Mouse (Mus musculus) stomach, embryonic 15.5 days (tissue): Measurements from ENCODE around the gene Anxa8. TPM values are rescaled to one million over a fixed set of nuclear protein-coding genes. Genes with fewer than 3 reads are reported as not detected.

Experiments
- ATAC-seq: fragments of 200-750 bp; cut with Nextera tagmentation; 2 replicates; pipeline ENCODE4 v1.8.0; 2017; ENCODE audit warnings: low read depth, moderate number of reproducible peaks, moderate TSS enrichment; ENCODE audit not compliant: insufficient read depth, low FRiP score
- H3K27ac ChIP-seq: fragments of 300-500 bp; sonication (generic); 2 replicates; pipeline ENCODE4 v1.5.1; 2015; ENCODE audit warnings: mild to moderate bottlenecking, inconsistent platforms
- H3K27me3 ChIP-seq: fragments of 300-500 bp; sonication (generic); replicated peaks from 2 replicates; pipeline ENCODE4 v1.6.1; 2015; ENCODE audit warnings: inconsistent platforms
- H3K36me3 ChIP-seq: fragments of 300-500 bp; sonication (generic); 2 replicates; pipeline ENCODE4 v1.6.1; 2015; ENCODE audit warnings: inconsistent platforms
- H3K4me1 ChIP-seq: fragments of 300-500 bp; sonication (generic); 2 replicates; pipeline ENCODE4 v1.6.1; 2015; ENCODE audit warnings: inconsistent platforms
- H3K4me2 ChIP-seq: fragments of 300-500 bp; sonication (generic); 2 replicates; pipeline ENCODE4 v1.6.1; 2015; ENCODE audit warnings: mild to moderate bottlenecking, inconsistent platforms
- H3K4me3 ChIP-seq: fragments of 300-500 bp; sonication (generic); replicated peaks from 2 replicates; pipeline ENCODE4 v1.5.1; 2015; ENCODE audit warnings: inconsistent platforms
- H3K9ac ChIP-seq: fragments of 300-500 bp; sonication (generic); 2 replicates; pipeline ENCODE4 v1.6.1; 2015; ENCODE audit warnings: inconsistent platforms
- H3K9me3 ChIP-seq: fragments of 300-500 bp; sonication (generic); 2 replicates; pipeline ENCODE4 v1.6.1; 2016; ENCODE audit warnings: inconsistent platforms
- WGBS: fragments of 180-500 bp; shearing (Covaris S2); methylation state at CpG from one replicate; pipeline ENCODE4 v1.1.7; 2015; 5-methylcytosine and 5-hydroxymethylcytosine counted together
- polyA plus RNA-seq: library from polyadenylated mRNA; unstranded; fragments of >200 nt; fragmentation: Nextera tagmentation; extraction: Ambion mirVana; gene quantifications from 2 replicates; pipeline ENCODE4 v1.2.1, GENCODE M21; 2015

The Anxa8 gene
- polyA plus RNA-seq, 1 experiment from 2014 or later: 40.7 TPM

DNA sequence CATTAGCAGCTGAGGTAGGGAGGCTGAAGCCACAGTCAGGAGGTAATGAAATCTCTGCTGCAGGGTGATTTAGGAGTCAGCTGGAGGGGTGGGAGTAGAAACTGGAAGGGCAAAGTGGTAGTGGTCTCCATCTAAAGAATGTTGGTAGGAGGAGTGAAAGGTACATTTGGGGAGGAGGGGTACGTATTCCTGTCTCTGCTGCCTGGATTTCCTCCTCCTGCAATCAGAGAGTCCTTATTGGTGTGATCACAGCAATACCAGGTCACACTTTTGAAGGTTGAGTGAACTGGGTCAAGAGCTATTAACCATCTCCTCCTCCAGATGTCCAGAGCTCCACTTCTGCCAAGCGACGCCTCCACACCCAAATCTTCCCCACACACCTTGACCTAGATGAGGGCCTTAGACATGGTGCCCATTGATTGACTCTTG lies 35.2 kb downstream of the Anxa8 start:
- H3K4me3 ChIP-seq: no peak overlapping the region
- no peak overlapping the region for H3K9ac ChIP-seq
- H3K36me3 ChIP-seq: no peaks in the 10 kb centered on the region
- H3K27me3 ChIP-seq: no peaks in the 10 kb centered on the region; the same call in 1 of the 2 replicates
- H3K9me3 ChIP-seq: no peaks in the 10 kb centered on the region
- H3K27ac ChIP-seq: no peak overlapping the region
- H3K4me1 ChIP-seq: no peaks in the 10 kb centered on the region
- no peak overlapping the region for H3K4me2 ChIP-seq
- WGBS: 84% methylated on average over 3 of the region's 3 CpGs
- ATAC-seq: no peak

DNA sequence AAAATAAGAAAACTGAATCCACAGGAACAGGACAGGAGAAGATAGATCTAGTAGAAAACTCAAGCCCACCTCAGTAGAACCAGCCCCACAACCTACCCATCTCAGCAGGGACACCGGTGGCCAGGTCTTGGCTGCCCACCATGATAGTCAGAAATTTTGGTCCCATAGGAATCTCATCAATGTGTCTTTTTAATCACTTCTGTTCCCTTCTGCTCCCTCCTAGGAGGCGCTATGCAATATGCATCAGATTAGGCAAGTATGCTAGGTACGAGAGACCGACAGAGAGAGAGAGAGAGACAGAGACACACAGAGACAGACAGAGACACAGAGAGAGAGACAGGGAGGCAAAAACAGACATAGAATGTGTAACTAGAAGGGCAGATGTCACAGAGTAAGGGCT lies 35.9 kb downstream of the Anxa8 start:
- no peak for ATAC-seq
- 92% methylated on average over 4 of the region's 4 CpGs for WGBS

DNA sequence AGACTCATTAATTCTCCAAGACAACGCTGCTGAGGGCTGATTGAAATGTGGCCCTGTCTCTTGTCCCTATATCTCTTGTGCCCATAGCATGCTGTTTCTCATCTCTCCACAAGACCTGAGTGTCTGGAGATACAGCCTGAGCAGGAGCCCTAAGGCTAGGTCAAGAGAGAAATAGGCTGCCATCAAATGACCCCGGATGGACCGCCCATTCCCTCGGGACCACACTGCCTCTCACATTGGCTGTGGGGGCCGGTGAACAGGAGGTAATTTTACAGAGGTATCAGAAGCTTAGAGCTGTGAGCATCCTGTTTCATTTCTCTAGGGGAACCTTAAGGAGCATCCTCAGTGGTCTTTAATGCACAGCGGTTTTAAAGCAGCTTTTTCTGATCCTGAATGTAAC lies 45.4 kb downstream of the Anxa8 start:
- no peaks in the 10 kb centered on the region for H3K9me3 ChIP-seq
- H3K27me3 ChIP-seq: no peaks in the 10 kb centered on the region
- no peaks in the 10 kb centered on the region for H3K4me1 ChIP-seq
- no peak overlapping the region for H3K4me2 ChIP-seq
- H3K27ac ChIP-seq: no peak overlapping the region
- no peak for ATAC-seq
- no peak overlapping the region for H3K9ac ChIP-seq
- H3K36me3 ChIP-seq: no peaks in the 10 kb centered on the region
- no peak overlapping the region for H3K4me3 ChIP-seq
- WGBS: 62% methylated on average over 6 of the region's 6 CpGs

More for the DNA sequence above, 35.9 kb downstream of the Anxa8 start:
- Histone ChIP-seq H3K9me3 (no peaks in the 10 kb centered on the region), H3K4me1 (no peaks in the 10 kb centered on the region), H3K27ac (no peak overlapping the region), H3K4me2 (no peak overlapping the region), H3K27me3 (no peaks in the 10 kb centered on the region; the same call in 1 of the 2 replicates), H3K9ac (no peak overlapping the region), H3K4me3 (no peak overlapping the region), H3K36me3 (no peaks in the 10 kb centered on the region)

DNA sequence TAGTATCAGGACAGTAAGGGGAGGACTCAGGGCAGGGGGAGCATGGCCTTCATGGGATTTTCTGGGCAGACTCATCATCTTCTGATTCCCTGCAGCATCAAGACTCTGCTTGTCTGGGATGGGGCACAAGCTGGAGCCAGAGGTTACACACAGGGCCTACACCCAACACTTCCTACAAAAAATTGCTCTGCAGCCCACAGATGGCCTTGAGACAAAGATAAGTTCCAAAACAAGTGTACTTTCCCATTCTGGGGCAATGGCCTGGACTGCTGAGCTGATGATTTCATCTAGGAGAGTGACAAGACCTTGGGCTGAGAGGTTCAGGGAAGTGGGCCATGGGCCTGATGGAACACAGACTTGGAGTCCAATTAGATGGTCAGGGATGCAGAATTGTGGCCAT lies 49.6 kb downstream of the Anxa8 start:
- no peaks in the 10 kb centered on the region for H3K27me3 ChIP-seq
- no peaks in the 10 kb centered on the region for H3K36me3 ChIP-seq
- H3K4me1 ChIP-seq: no peaks in the 10 kb centered on the region
- no peak overlapping the region for H3K4me3 ChIP-seq
- H3K4me2 ChIP-seq: no peak overlapping the region
- no peak for ATAC-seq
- H3K27ac ChIP-seq: no peak overlapping the region
- H3K9ac ChIP-seq: no peak overlapping the region
- no peaks in the 10 kb centered on the region for H3K9me3 ChIP-seq

DNA sequence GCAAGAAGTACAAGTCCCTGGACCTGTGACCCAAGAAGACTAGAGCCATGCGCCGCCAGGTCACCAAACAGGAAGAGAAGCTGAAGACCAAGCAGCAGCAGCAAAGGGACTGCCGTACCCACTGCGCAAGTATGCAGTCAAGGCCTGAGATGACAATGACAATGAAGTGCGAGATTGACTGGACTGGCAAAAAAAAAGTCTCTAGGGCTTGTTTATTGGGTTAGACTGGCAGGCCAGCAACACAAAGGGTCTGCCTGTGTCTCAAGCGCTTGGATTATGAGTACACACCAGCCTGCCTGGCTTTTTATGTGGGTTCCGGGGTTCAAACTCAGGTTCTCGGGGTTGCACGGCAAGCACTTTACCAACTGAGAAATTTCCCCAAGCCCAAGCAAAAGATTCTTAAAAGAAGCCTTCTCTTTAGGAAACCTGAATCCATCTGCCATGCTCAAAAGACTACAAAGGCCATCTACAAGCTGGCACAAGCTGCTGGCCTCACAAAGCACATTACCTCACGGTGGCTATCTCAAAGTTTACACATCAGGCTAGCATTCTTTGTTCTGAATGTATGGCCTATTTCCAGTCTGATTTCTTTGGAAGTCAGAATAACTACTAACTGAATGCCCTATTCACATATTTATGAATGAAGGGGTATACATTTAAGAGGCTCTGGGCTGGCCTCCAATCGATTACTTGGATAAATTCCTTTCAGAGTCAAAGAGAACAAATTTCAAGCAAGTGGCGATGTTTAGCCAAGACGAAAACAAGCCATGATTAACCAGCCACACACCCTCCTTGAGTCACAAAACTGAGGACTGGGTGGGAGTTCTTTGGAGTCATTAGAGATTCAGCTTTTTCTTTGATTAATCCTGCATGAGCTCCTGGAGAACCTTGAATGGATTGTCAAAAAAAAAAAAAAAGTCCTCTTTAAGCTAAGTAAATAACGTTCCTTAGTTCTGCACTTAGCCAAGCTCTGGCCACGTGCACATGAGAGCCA lies 54.2 kb downstream of the Anxa8 start:
- Histone ChIP-seq H3K27ac (no peak overlapping the region), H3K27me3 (no peaks in the 10 kb centered on the region), H3K4me1 (no peaks in the 10 kb centered on the region), H3K4me3 (no peak overlapping the region), H3K9me3 (no peaks in the 10 kb centered on the region), H3K36me3 (no peaks in the 10 kb centered on the region), H3K9ac (no peak overlapping the region), H3K4me2 (no peak overlapping the region)
- 70% methylated on average over 15 of the region's 15 CpGs for WGBS
- ATAC-seq: no peak

DNA sequence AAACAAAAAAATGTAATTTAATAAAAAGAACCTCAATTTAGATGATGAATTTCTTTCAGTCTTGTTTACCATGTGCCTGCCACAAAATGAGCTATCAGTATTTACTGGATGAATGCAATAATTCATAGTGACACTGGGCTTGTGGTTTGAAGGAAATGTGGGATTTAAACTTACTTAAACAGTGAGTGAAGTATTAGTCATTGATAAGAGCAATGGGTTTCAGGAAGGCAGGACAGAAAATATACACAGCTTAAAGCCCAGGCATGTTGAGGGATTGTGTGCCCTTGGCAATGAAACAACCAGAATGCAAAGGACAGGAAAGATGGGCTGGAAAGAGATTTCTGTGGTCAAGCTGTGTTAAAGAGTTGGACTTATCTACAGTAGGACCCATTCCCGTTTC lies 56.5 kb downstream of the Anxa8 start:
- ATAC-seq: no peak
- Histone ChIP-seq H3K9me3 (no peaks in the 10 kb centered on the region), H3K4me2 (no peak overlapping the region), H3K27me3 (0 out of 2 replicates have a peak, but pooled peaks cover 7% of the 10 kb centered on the region), H3K9ac (no peak overlapping the region), H3K27ac (no peak overlapping the region), H3K4me1 (no peaks in the 10 kb centered on the region), H3K4me3 (no peak overlapping the region), H3K36me3 (no peaks in the 10 kb centered on the region)
- 50% methylated on average over 1 of the region's 1 CpGs for WGBS

DNA sequence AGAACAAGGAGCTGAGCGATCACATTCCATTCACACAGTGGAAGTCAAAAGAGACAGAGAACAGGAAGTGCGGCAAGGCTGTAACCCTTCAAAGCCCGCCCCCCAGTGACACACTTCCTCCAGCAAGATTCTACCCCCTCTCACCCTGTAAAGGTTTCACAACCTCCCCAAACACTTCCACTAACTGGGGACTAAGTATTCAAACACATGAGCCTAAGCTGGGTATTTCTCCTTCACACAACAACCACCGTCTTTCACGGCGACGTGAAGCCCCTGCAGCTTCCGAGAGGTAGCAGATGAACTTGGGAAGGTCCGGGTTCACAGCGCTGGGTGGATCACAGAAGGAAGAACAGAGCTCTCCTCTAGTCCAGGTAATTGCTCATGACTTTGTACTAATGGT lies 57.1 kb downstream of the Anxa8 start:
- H3K9ac ChIP-seq: no peak overlapping the region
- H3K36me3 ChIP-seq: no peaks in the 10 kb centered on the region
- ATAC-seq: no peak
- H3K4me1 ChIP-seq: no peaks in the 10 kb centered on the region
- no peak overlapping the region for H3K4me3 ChIP-seq
- H3K9me3 ChIP-seq: no peaks in the 10 kb centered on the region
- H3K27ac ChIP-seq: no peak overlapping the region
- no peak overlapping the region for H3K4me2 ChIP-seq
- 0 out of 2 replicates have a peak, but pooled peaks cover 7% of the 10 kb centered on the region for H3K27me3 ChIP-seq
- 91% methylated on average over 10 of the region's 10 CpGs for WGBS

Other genes with a start within 250 kb of the Anxa8 start
- 6.6 and 9.1 TPM in 2 replicates for gene Gdf10, start 162.4 kb upstream of the Anxa8 start, polyA plus RNA-seq
- 0.41 and 0.87 TPM in 2 replicates for gene Gdf2, start 144.9 kb upstream of the Anxa8 start, polyA plus RNA-seq
- gene Rbp3, start 132.0 kb upstream of the Anxa8 start, polyA plus RNA-seq: 0.03 TPM in 1 of 2 replicates, not detected in the other
- gene Zfp488, start 107.2 kb upstream of the Anxa8 start, polyA plus RNA-seq: 0.12 and 0.15 TPM in 2 replicates
- not detected in 2 replicates for gene Gm30083, start 70.8 kb upstream of the Anxa8 start, polyA plus RNA-seq
- not detected in 2 replicates for gene Gm5460, start 69.2 kb upstream of the Anxa8 start, polyA plus RNA-seq
- not detected in 2 replicates for gene Antxrl, start 33.3 kb upstream of the Anxa8 start, polyA plus RNA-seq
- gene A630023A22Rik, start 16.8 kb downstream of the Anxa8 start, polyA plus RNA-seq: not detected in 2 replicates
- 0.13 and 0.34 TPM in 2 replicates for gene Npy4r, start 66.5 kb downstream of the Anxa8 start, polyA plus RNA-seq
- 0.40 and 0.60 TPM in 2 replicates for gene Gprin2, start 115.7 kb downstream of the Anxa8 start, polyA plus RNA-seq
- gene Syt15, start 133.6 kb downstream of the Anxa8 start, polyA plus RNA-seq: 0.92 and 0.93 TPM in 2 replicates
- gene Shld2, start 224.5 kb downstream of the Anxa8 start, polyA plus RNA-seq: 7.7 and 9.6 TPM in 2 replicates
- gene Glud1, start 224.7 kb downstream of the Anxa8 start, polyA plus RNA-seq: 83.1 and 86.0 TPM in 2 replicates